Mouse (Mus musculus): ENCODE data around the gene Coq10a. TPM values are rescaled to one million over a fixed set of nuclear protein-coding genes. Genes with fewer than 3 reads are reported as not detected.

Coq10a gene
- polyA plus RNA-seq, 1 experiment from 2014 or later, result 35.2 TPM

- WGBS, result 22% methylated on average over 2 of the region's 2 CpGs
- Histone ChIP-seq H3K9me3 (no peaks in the 10 kb centered on the region), H3K4me2 (replicated peaks) (no peak within 1 kb of the TSS), H3K9ac (no peak within 1 kb of the TSS), H3K27ac (no peak within 1 kb of the TSS), H3K4me3 (no peak within 1 kb of the TSS), H3K27me3 (replicated peaks) (no peaks in the 10 kb centered on the region), H3K36me3 (peaks cover 26% of the 10 kb centered on the region), H3K4me1 (no peaks in the 10 kb centered on the region; the same call in 1 of the 2 replicates)
- no peak for ATAC-seq (ENCODE audit: low FRiP score, low read depth)
Observed at GRCm38 (mm10) chr10:128401056-128401455, 32.3 kb upstream of the Coq10a start, which contains the start of gene Slc39a5. Gene Slc39a5, minus strand, starts transcription at chr10:128401229.

GRCm38 (mm10) chr10:128400338-128400737, 31.5 kb upstream of the Coq10a start:
- Histone ChIP-seq H3K4me3 (no peak overlapping the region), H3K9ac (no peak overlapping the region), H3K27me3 (replicated peaks) (no peaks in the 10 kb centered on the region), H3K9me3 (no peaks in the 10 kb centered on the region), H3K27ac (no peak overlapping the region), H3K4me2 (replicated peaks) (no peak overlapping the region), H3K36me3 (peaks cover 23% of the 10 kb centered on the region), H3K4me1 (no peaks in the 10 kb centered on the region; the same call in 1 of the 2 replicates)
- 24% methylated on average over 5 of the region's 5 CpGs for WGBS
- ATAC-seq (ENCODE audit: low FRiP score, low read depth), result no peak

GRCm38 (mm10) chr10:128397466-128397865, 28.7 kb upstream of the Coq10a start:
- Histone ChIP-seq H3K9me3 (no peaks in the 10 kb centered on the region), H3K4me3 (no peak overlapping the region), H3K4me1 (no peaks in the 10 kb centered on the region; the same call in 1 of the 2 replicates), H3K9ac (0 out of 2 replicates have a peak overlapping the region, but pooled peaks have one; percentile 21), H3K27me3 (replicated peaks) (no peaks in the 10 kb centered on the region), H3K27ac (0 out of 2 replicates have a peak overlapping the region, but pooled peaks have one; percentile 12), H3K4me2 (replicated peaks) (no peak overlapping the region), H3K36me3 (peaks cover 45% of the 10 kb centered on the region)
- 67% methylated on average over 7 of the region's 7 CpGs for WGBS
- no peak for ATAC-seq (ENCODE audit: low FRiP score, low read depth)

- no peak overlapping the region for H3K9ac ChIP-seq
- H3K4me3 ChIP-seq, result no peak overlapping the region
- peaks cover 51% of the 10 kb centered on the region for H3K36me3 ChIP-seq
- 71% methylated on average over 10 of the region's 10 CpGs for WGBS
- H3K4me2 ChIP-seq (replicated peaks), result no peak overlapping the region
- no peak overlapping the region for H3K27ac ChIP-seq
- ATAC-seq (ENCODE audit: low FRiP score, low read depth), result no peak
- H3K9me3 ChIP-seq, result no peaks in the 10 kb centered on the region
- no peaks in the 10 kb centered on the region; the same call in 1 of the 2 replicates for H3K4me1 ChIP-seq
- no peaks in the 10 kb centered on the region for H3K27me3 ChIP-seq (replicated peaks)
Observed at GRCm38 (mm10) chr10:128396716-128397264, 28.0 kb upstream of the Coq10a start.

GRCm38 (mm10) chr10:128396017-128396673, 27.3 kb upstream of the Coq10a start:
- no peak for ATAC-seq (ENCODE audit: low FRiP score, low read depth)
- no peak overlapping the region for H3K27ac ChIP-seq
- no peaks in the 10 kb centered on the region for H3K27me3 ChIP-seq (replicated peaks)
- 72% methylated on average over 11 of the region's 11 CpGs for WGBS
- H3K4me3 ChIP-seq, result no peak overlapping the region
- no peak overlapping the region for H3K9ac ChIP-seq
- no peak overlapping the region for H3K4me2 ChIP-seq (replicated peaks)
- no peaks in the 10 kb centered on the region; the same call in 1 of the 2 replicates for H3K4me1 ChIP-seq
- peaks cover 54% of the 10 kb centered on the region for H3K36me3 ChIP-seq
- H3K9me3 ChIP-seq, result no peaks in the 10 kb centered on the region

- H3K36me3 ChIP-seq, result peaks cover 95% of the 10 kb centered on the region
- no peaks in the 10 kb centered on the region for H3K4me1 ChIP-seq
- ATAC-seq (ENCODE audit: low FRiP score, low read depth), result no peak
- H3K4me3 ChIP-seq, result no peak overlapping the region
- no peaks in the 10 kb centered on the region for H3K9me3 ChIP-seq
- no peaks in the 10 kb centered on the region for H3K27me3 ChIP-seq (replicated peaks)
- H3K9ac ChIP-seq, result no peak overlapping the region
- no peak overlapping the region for H3K4me2 ChIP-seq (replicated peaks)
- 87% methylated on average over 6 of the region's 6 CpGs for WGBS
- H3K27ac ChIP-seq, result no peak overlapping the region
Observed at GRCm38 (mm10) chr10:128391850-128392249, 23.1 kb upstream of the Coq10a start.

- 91% methylated on average over 12 of the region's 12 CpGs for WGBS
- no peak for ATAC-seq (ENCODE audit: low FRiP score, low read depth)
- no peak overlapping the region for H3K27ac ChIP-seq
- H3K36me3 ChIP-seq, result peaks cover 99% of the 10 kb centered on the region
- H3K9ac ChIP-seq, result no peak overlapping the region
- H3K4me3 ChIP-seq, result no peak overlapping the region
- H3K4me1 ChIP-seq, result no peaks in the 10 kb centered on the region
- no peak overlapping the region for H3K4me2 ChIP-seq (replicated peaks)
- no peaks in the 10 kb centered on the region for H3K27me3 ChIP-seq (replicated peaks)
- no peaks in the 10 kb centered on the region for H3K9me3 ChIP-seq
Observed at GRCm38 (mm10) chr10:128390366-128390765, 21.6 kb upstream of the Coq10a start.

GRCm38 (mm10) chr10:128389570-128389969, 20.8 kb upstream of the Coq10a start:
- Histone ChIP-seq H3K4me1 (no peaks in the 10 kb centered on the region), H3K27me3 (replicated peaks) (no peaks in the 10 kb centered on the region), H3K4me2 (replicated peaks) (no peak overlapping the region), H3K27ac (no peak overlapping the region), H3K9me3 (no peaks in the 10 kb centered on the region), H3K9ac (no peak overlapping the region), H3K4me3 (no peak overlapping the region), H3K36me3 (peaks cover 100% of the 10 kb centered on the region)
- ATAC-seq (ENCODE audit: low FRiP score, low read depth), result no peak
- 90% methylated on average over 6 of the region's 6 CpGs for WGBS

GRCm38 (mm10) chr10:128388941-128389340, 20.1 kb upstream of the Coq10a start:
- Histone ChIP-seq H3K4me1 (no peaks in the 10 kb centered on the region), H3K4me3 (no peak overlapping the region), H3K9me3 (no peaks in the 10 kb centered on the region), H3K4me2 (replicated peaks) (no peak overlapping the region), H3K36me3 (peaks cover 100% of the 10 kb centered on the region), H3K27ac (no peak overlapping the region), H3K27me3 (replicated peaks) (no peaks in the 10 kb centered on the region), H3K9ac (no peak overlapping the region)
- 90% methylated on average over 14 of the region's 14 CpGs for WGBS
- no peak for ATAC-seq (ENCODE audit: low FRiP score, low read depth)

- Histone ChIP-seq H3K36me3 (peaks cover 98% of the 10 kb centered on the region), H3K27ac (no peak overlapping the region), H3K9me3 (no peaks in the 10 kb centered on the region), H3K4me2 (replicated peaks) (no peak overlapping the region), H3K4me3 (no peak overlapping the region), H3K9ac (no peak overlapping the region), H3K27me3 (replicated peaks) (no peaks in the 10 kb centered on the region), H3K4me1 (no peaks in the 10 kb centered on the region)
- no peak for ATAC-seq (ENCODE audit: low FRiP score, low read depth)
- 94% methylated on average over 7 of the region's 7 CpGs for WGBS
Observed at GRCm38 (mm10) chr10:128385902-128386301, 17.1 kb upstream of the Coq10a start.

- 86% methylated on average over 8 of the region's 8 CpGs for WGBS
- no peak for ATAC-seq (ENCODE audit: low FRiP score, low read depth)
- no peak overlapping the region for H3K27ac ChIP-seq
Observed at GRCm38 (mm10) chr10:128382482-128382881, 13.7 kb upstream of the Coq10a start.

GRCm38 (mm10) chr10:128380565-128380964, 11.8 kb upstream of the Coq10a start:
- Histone ChIP-seq H3K27ac (no peak overlapping the region), H3K4me1 (peaks cover 21% of the 10 kb centered on the region), H3K27me3 (replicated peaks) (no peaks in the 10 kb centered on the region), H3K36me3 (peaks cover 67% of the 10 kb centered on the region), H3K4me3 (no peak overlapping the region), H3K9me3 (no peaks in the 10 kb centered on the region), H3K4me2 (replicated peaks) (no peak overlapping the region), H3K9ac (no peak overlapping the region)
- no peak for ATAC-seq (ENCODE audit: low FRiP score, low read depth)
- WGBS, result 91% methylated on average over 5 of the region's 5 CpGs

More at GRCm38 (mm10) chr10:128382482-128382881, 13.7 kb upstream of the Coq10a start:
- Histone ChIP-seq H3K4me2 (replicated peaks) (no peak overlapping the region), H3K4me1 (peaks cover 15% of the 10 kb centered on the region), H3K36me3 (peaks cover 87% of the 10 kb centered on the region), H3K4me3 (no peak overlapping the region), H3K27me3 (replicated peaks) (no peaks in the 10 kb centered on the region), H3K9ac (no peak overlapping the region), H3K9me3 (no peaks in the 10 kb centered on the region)
